Mouse (Mus musculus) stomach, embryonic 14.5 days (tissue): Measurements from ENCODE around the gene Itpr1. TPM values are rescaled to one million over a fixed set of nuclear protein-coding genes. Genes with fewer than 3 reads are reported as not detected.

Experiments
- ATAC-seq: fragments of 200-750 bp; cut with Nextera tagmentation; 2 replicates; pipeline ENCODE4 v1.8.0; 2017; ENCODE audit warnings: low read depth, moderate TSS enrichment; ENCODE audit not compliant: insufficient number of reproducible peaks, insufficient read depth, low FRiP score
- H3K27ac ChIP-seq: fragments of 300-500 bp; sonication (generic); 2 replicates; pipeline ENCODE4 v1.5.1; 2014; ENCODE audit warnings: mild to moderate bottlenecking, low read length, moderate library complexity, mixed read lengths
- H3K27me3 ChIP-seq: fragments of 300-500 bp; sonication (generic); 2 replicates; pipeline ENCODE4 v1.6.1; 2014; ENCODE audit warnings: low read length, control low read depth, mixed read lengths; ENCODE audit not compliant: control insufficient read depth, insufficient read depth
- H3K36me3 ChIP-seq: fragments of 300-500 bp; sonication (generic); 2 replicates; pipeline ENCODE4 v1.6.1; 2014; ENCODE audit warnings: mild to moderate bottlenecking, control low read depth, low read length, moderate library complexity, mixed read lengths; ENCODE audit not compliant: control insufficient read depth, insufficient read depth
- H3K4me1 ChIP-seq: fragments of 300-500 bp; sonication (generic); 2 replicates; pipeline ENCODE4 v1.6.1; 2014; ENCODE audit warnings: low read length, control low read depth, mixed read lengths; ENCODE audit not compliant: control insufficient read depth, insufficient read depth
- H3K4me2 ChIP-seq: fragments of 300-500 bp; sonication (generic); replicated peaks from 2 replicates; pipeline ENCODE4 v1.6.1; 2014; ENCODE audit warnings: low read depth, low read length, control low read depth
- H3K4me3 ChIP-seq: fragments of 300-500 bp; sonication (generic); 2 replicates; pipeline ENCODE4 v1.5.1; 2014; ENCODE audit warnings: low read depth, low read length, control low read depth
- H3K9ac ChIP-seq: fragments of 300-500 bp; sonication (generic); replicated peaks from 2 replicates; pipeline ENCODE4 v1.6.1; 2014; ENCODE audit warnings: low read depth, mild to moderate bottlenecking, control low read depth, low read length, moderate library complexity, mixed read lengths
- H3K9me3 ChIP-seq: fragments of 300-500 bp; sonication (generic); 2 replicates; pipeline ENCODE4 v1.6.1; 2016; ENCODE audit warnings: low read depth, low read length, control low read depth; ENCODE audit not compliant: control insufficient read depth
- WGBS: fragments of 180-500 bp; shearing (Covaris S2); extraction: QIAGEN DNeasy Blood & Tissue Kit; methylation state at CpG from one replicate; pipeline ENCODE4 v1.1.7; 2014; 5-methylcytosine and 5-hydroxymethylcytosine counted together
- polyA plus RNA-seq: library from polyadenylated mRNA; unstranded; fragments of >200 nt; fragmentation: Nextera tagmentation; extraction: Ambion mirVana; gene quantifications from 2 replicates; pipeline ENCODE4 v1.2.1, GENCODE M21; 2014

The Itpr1 gene
- polyA plus RNA-seq, 1 experiment from 2014 or later: 13.5 TPM

DNA sequence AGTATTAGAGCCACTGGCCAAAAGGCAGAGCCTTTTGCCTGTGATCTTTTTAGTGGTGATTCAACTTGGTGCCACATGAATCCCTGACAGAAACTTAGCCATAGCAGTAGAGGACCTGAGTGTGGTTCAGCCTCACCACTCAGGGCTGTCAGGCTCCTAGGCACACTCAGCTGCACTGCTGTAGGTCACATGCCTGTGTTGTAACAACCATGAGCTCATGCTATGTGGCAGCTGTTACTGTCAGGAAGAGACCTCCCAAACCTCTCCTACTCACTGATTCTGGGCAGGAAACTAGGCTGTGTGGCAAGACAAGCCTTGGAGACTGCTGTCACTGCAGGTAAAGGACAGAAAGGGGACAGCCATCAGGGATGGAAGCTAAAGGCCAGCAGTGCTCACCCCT lies 315.1 kb downstream of the Itpr1 start:
- H3K36me3 ChIP-seq: no peaks in the 10 kb centered on the region; the same call in 1 of the 2 replicates
- no peak overlapping the region for H3K4me3 ChIP-seq
- no peak overlapping the region for H3K4me2 ChIP-seq
- no peak overlapping the region for H3K27ac ChIP-seq
- no peak for ATAC-seq
- no peaks in the 10 kb centered on the region for H3K27me3 ChIP-seq
- no peaks in the 10 kb centered on the region for H3K9me3 ChIP-seq
- no peak overlapping the region for H3K9ac ChIP-seq
- H3K4me1 ChIP-seq: peaks cover 18% of the 10 kb centered on the region; the same call in 1 of the 2 replicates

DNA sequence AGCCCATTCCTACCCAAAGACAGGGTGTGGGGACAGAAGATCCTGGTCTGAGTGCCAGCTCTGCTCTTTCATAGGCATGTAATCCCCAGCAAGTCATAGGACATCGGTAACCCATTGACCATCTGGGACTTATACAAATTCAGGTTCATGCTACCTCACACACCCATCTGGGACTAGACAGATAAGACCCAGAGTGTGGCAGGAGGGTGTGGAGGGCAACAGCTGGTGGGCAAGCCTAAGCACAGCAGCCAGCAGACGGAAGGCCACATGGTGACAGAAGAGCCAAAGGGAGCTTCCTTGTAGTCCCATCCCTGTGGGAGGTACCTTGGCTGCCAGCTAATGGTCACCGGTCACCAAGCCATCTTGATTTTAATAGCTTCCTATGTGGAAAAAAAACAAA lies 316.3 kb downstream of the Itpr1 start:
- Histone ChIP-seq H3K9me3 (no peaks in the 10 kb centered on the region), H3K27ac (no peak overlapping the region), H3K9ac (no peak overlapping the region), H3K4me1 (peaks cover 18% of the 10 kb centered on the region; the same call in 1 of the 2 replicates), H3K27me3 (no peaks in the 10 kb centered on the region), H3K4me2 (no peak overlapping the region), H3K36me3 (no peaks in the 10 kb centered on the region), H3K4me3 (no peak overlapping the region)
- 93% methylated on average over 3 of the region's 3 CpGs for WGBS
- peak; percentile 62; the same call in 1 of the 2 replicates for ATAC-seq

DNA sequence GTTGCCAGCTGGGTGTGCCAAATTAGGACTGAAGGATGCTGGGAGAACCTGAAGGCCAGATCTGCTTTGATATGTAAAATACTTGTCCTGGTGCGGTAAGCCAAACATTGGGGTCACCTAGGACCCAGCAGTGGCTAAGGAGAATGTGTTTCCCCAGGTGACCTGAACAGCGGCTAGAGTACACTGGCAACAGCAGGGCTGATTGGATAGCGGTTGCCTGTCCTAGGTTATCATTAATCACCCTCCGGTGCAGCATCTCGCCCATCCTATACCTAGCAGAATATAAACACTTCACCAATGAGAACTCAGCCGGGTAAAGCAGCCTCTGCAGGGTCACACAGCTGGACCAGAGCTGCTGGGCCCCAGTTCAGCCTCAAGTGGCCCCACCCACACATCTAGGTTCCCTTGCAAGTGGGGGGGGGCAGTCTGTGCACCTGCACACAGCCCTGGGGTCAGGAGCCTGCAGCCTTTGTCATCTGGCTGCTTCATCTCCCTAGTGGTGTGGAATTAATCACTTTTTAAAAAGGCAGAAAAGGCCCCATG lies 318.0 kb downstream of the Itpr1 start:
- peak; percentile 24; the same call in 1 of the 2 replicates for ATAC-seq
- no peak overlapping the region for H3K27ac ChIP-seq

DNA sequence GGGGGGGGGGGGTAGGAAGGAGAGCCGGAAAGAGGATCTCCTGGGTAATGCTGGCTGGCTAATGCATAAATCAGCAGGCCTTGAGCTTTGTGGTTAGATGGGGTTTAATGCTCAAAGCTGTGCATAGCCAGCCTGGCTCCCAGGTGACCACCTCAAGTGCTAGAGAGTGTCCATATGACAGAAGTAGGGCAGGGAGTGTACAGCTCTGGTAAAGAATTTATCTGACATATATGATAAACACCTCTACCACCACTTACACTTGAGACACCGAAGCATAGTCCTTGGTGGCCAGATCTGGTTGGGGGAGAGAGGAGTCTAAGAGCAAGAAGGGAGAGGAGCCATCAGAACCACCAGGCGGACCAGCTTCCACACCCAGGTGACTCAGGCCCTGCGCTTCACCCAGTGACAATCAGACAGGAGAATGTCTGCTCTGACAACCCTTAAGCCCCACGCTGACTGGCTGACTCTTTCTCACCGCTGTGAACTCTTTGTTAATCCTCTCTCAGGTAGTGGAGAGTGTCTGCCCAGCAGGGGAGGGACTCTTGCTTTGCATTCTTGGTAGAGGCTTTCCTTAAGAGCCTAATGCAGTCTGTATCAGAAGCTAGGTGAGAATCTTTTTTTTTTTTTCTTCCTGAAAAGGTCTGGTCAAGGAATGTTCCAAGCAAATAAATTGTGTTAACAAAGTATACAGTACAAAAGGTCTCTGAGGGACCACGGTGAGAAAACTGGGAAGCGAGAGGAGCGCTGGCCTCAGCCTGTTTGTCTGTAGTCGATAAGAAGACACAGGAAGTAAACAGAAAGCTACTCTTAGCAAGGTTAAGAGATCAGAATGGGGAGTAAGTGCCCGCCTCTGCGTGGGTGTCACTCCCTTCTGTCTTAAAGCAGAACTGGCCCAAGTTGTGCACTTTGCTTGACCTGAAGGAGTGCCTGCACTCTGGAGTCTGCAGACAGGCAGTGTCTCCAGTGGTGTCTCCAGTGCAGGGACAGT lies 318.7 kb downstream of the Itpr1 start:
- H3K36me3 ChIP-seq: no peaks in the 10 kb centered on the region
- ATAC-seq: peak; percentile 59
- no peak overlapping the region for H3K4me2 ChIP-seq
- no peak overlapping the region for H3K9ac ChIP-seq
- peaks cover 18% of the 10 kb centered on the region; the same call in 1 of the 2 replicates for H3K4me1 ChIP-seq
- no peaks in the 10 kb centered on the region for H3K27me3 ChIP-seq
- no peak overlapping the region for H3K4me3 ChIP-seq
- H3K27ac ChIP-seq: peak overlapping the region; percentile 49; the same call in 1 of the 2 replicates
- no peaks in the 10 kb centered on the region for H3K9me3 ChIP-seq
- WGBS: 26% methylated on average over 12 of the region's 12 CpGs

More for the DNA sequence above, 318.0 kb downstream of the Itpr1 start:
- Histone ChIP-seq H3K4me1 (peaks cover 18% of the 10 kb centered on the region; the same call in 1 of the 2 replicates), H3K4me3 (no peak overlapping the region), H3K27me3 (no peaks in the 10 kb centered on the region), H3K4me2 (no peak overlapping the region), H3K9me3 (no peaks in the 10 kb centered on the region), H3K9ac (no peak overlapping the region), H3K36me3 (no peaks in the 10 kb centered on the region)
- WGBS: 21% methylated on average over 6 of the region's 6 CpGs

DNA sequence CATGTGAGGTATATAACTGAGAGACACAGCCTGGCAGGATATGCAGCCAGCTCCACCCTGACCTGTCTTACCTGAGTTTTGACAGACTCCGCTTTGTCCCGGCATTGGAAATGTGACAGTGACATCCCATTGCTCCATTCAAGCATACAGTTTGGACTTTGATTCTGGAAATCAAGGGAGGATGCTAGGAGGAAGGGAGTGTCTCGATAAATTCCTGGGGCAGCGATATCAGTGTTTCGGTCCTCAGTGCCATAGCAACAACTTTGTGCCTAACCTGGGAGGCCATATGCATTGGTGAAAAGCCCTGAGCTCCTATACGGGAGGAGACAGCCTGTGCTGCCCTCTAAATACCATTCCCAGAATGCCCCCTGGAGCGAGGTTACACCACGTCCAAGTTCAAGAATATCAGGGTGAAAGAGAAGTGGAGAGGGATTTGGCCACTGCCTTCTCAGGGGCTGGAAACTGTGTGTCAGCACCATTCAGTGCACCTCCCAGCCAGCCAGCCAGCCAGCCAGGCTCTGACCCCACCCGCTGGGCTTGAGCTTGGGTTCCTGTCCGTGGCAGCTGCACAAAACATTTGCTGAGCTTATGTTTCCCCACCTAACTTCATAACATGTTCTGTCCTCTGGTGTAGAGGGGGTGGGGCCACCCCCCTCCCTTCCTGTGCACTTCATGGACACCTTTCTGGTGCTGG lies 319.7 kb downstream of the Itpr1 start:
- 70% methylated on average over 10 of the region's 10 CpGs for WGBS
- Histone ChIP-seq H3K4me1 (peaks cover 18% of the 10 kb centered on the region; the same call in 1 of the 2 replicates), H3K27ac (peak overlapping the region; percentile 49; the same call in 1 of the 2 replicates), H3K27me3 (no peaks in the 10 kb centered on the region), H3K4me2 (no peak overlapping the region), H3K4me3 (no peak overlapping the region), H3K9ac (no peak overlapping the region), H3K9me3 (no peaks in the 10 kb centered on the region), H3K36me3 (no peaks in the 10 kb centered on the region)
- ATAC-seq: no peak

DNA sequence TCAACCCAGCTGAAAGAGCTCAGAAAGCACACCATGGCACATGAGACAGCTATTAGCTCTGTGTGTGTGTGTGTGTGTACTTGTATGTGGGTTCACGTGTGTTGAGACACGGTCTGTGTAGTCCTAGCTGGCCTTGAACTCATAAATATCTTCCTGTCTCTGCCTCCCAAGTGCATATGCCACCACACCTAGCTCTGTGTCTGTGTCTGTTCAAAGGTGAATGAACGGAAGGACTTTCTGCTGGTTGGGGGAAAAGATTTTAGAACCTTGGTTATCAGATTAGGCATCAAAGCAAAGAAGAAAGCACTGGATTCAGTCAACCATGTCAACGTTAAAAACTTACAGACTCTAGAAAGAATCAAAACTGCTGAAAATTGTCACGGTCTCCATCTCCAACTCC lies 321.2 kb downstream of the Itpr1 start:
- no peak overlapping the region for H3K27ac ChIP-seq
- no peaks in the 10 kb centered on the region for H3K9me3 ChIP-seq
- WGBS: 91% methylated on average over 5 of the region's 5 CpGs

DNA sequence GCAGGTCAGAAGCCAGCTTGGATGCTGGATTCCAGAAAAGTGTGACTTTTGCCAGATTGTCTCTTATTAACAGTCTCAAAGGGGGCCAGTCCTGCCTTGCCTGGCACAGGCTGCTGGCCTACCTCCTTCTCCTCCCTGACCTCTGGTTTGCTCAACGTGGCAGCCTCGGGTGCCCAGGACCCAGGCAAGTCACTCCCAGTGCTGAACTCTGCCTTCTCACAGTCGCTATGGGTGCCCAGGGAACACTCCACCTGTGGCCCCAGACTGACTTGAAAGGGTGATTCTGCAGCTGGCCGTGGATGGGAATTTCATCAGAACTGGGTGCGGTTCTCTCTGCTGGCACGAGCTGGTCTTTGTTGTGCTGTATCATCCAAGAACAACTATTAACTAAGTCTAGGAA lies 321.7 kb downstream of the Itpr1 start:
- Histone ChIP-seq H3K4me3 (no peak overlapping the region), H3K9ac (no peak overlapping the region), H3K36me3 (no peaks in the 10 kb centered on the region), H3K27ac (no peak overlapping the region), H3K4me1 (peaks cover 18% of the 10 kb centered on the region; the same call in 1 of the 2 replicates), H3K4me2 (no peak overlapping the region), H3K27me3 (no peaks in the 10 kb centered on the region), H3K9me3 (no peaks in the 10 kb centered on the region)
- WGBS: 82% methylated on average over 6 of the region's 6 CpGs
- no peak for ATAC-seq

More for the DNA sequence above, 321.2 kb downstream of the Itpr1 start:
- Histone ChIP-seq H3K27me3 (no peaks in the 10 kb centered on the region), H3K4me2 (no peak overlapping the region), H3K9ac (no peak overlapping the region), H3K36me3 (no peaks in the 10 kb centered on the region), H3K4me3 (no peak overlapping the region), H3K4me1 (peaks cover 18% of the 10 kb centered on the region; the same call in 1 of the 2 replicates)
- ATAC-seq: no peak

DNA sequence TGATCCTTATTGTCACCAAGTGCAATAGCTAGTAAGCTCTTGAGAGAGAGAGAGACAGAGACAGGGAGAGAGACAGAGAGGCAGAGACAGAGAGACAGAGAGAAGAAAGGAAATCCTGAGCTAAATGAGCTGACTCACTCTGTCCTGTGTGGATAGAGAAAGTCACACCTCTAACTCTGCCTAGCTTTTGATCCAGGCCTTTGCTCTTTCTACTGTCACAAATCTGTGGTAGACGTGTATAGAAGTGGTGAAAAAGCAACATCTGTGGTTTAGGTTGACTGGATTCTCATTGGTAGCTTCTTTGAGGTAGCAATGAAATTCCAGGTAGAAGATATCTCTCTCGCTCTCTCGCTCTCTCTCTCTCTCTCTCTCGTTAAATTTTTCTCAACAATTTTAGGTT lies 322.4 kb downstream of the Itpr1 start:
- Histone ChIP-seq H3K9ac (no peak overlapping the region), H3K4me1 (peaks cover 18% of the 10 kb centered on the region; the same call in 1 of the 2 replicates), H3K4me2 (no peak overlapping the region), H3K27me3 (no peaks in the 10 kb centered on the region), H3K9me3 (no peaks in the 10 kb centered on the region), H3K36me3 (no peaks in the 10 kb centered on the region), H3K27ac (no peak overlapping the region), H3K4me3 (no peak overlapping the region)
- WGBS: 87% methylated on average over 4 of the region's 4 CpGs
- ATAC-seq: no peak
